ENCODE assay signal across 10 mouse cellular contexts in genomic region chr11:98968079-98968478, GRCm38 (mm10). TPM values are rescaled to one million over a fixed set of nuclear protein-coding genes. Genes with fewer than 3 reads are reported as not detected.
DNase-seq lines count a peak whose midpoint lies in the region; ATAC-seq lines count a peak whose summit lies in the region.
"Had no signal": no experiment of that assay in that cellular context is flagged by ENCODE, and none has a peak within 500 bp of the region (broad histone marks: within the 10 kb centered on the region; RNA-seq: fewer than 3 reads in every experiment).

No protein-coding gene starts in this region.

- H3K4me2 ChIP-seq in intestine, embryonic 16.5 days (ENCODE audit: low read depth, low read length): 0 out of 2 replicates have a peak overlapping the region, but pooled peaks have one; percentile 25
- peak overlapping the region; percentile 28; the same call in 1 of the 2 replicates for H3K4me2 ChIP-seq in stomach, embryonic 16.5 days (ENCODE audit: low read depth, low read length)

- peaks cover 82% of the 10 kb centered on the region for H3K4me1 ChIP-seq in intestine, embryonic 16.5 days (ENCODE audit: control insufficient read depth, insufficient read depth, low read length)
- peaks cover 78% of the 10 kb centered on the region for H3K4me1 ChIP-seq in stomach, embryonic 16.5 days (ENCODE audit: control insufficient read depth, insufficient read depth, low read length)

- no peak for ATAC-seq in intestine, embryonic 16.5 days
- no peak for ATAC-seq in stomach, embryonic 16.5 days (ENCODE audit: insufficient read depth, low FRiP score)
- no peak for ATAC-seq in frontal cortex, adult (ENCODE audit: low TSS enrichment)
- no peak for ATAC-seq in megakaryocyte, adult 5-6 weeks (ENCODE audit: poor library complexity, severe bottlenecking)
- ATAC-seq: activated CD4-positive, CD25-positive, alpha-beta regulatory T cell, adult 4 months had no signal

- WGBS in intestine, embryonic 16.5 days: 47% methylated on average over 16 of the region's 16 CpGs
- 35% methylated on average over 16 of the region's 16 CpGs for WGBS in stomach, embryonic 16.5 days

- no peaks in the 10 kb centered on the region for H3K9me3 ChIP-seq in intestine, embryonic 16.5 days (ENCODE audit: control insufficient read depth, low read length)
- no peaks in the 10 kb centered on the region for H3K9me3 ChIP-seq in stomach, embryonic 16.5 days (replicated peaks; ENCODE audit: control insufficient read depth, low read length)

- no peaks in the 10 kb centered on the region for H3K27me3 ChIP-seq in intestine, embryonic 16.5 days (replicated peaks; ENCODE audit: control insufficient read depth, insufficient read depth, low read length)
- no peaks in the 10 kb centered on the region for H3K27me3 ChIP-seq in stomach, embryonic 16.5 days (ENCODE audit: control insufficient read depth, insufficient read depth, low read length)

- peak overlapping the region; percentile 68 for H3K27ac ChIP-seq in intestine, embryonic 16.5 days (ENCODE audit: low read length)
- peak overlapping the region; percentile 69; the same call in 1 of the 2 replicates for H3K27ac ChIP-seq in stomach, embryonic 16.5 days (ENCODE audit: low read length)

- peak; percentile 25 for DNase-seq in gastrocnemius, postnatal 10 days
- DNase-seq in gastrocnemius, adult 18-20 months (ENCODE audit: low spot score): no peak
- DNase-seq in ovary, postnatal 36 days (ENCODE audit: low spot score): peak; percentile 10
- DNase-seq in ovary, postnatal 10 days (ENCODE audit: low spot score): no peak
- DNase-seq: lung, postnatal 14 days had no signal

- H3K36me3 ChIP-seq in intestine, embryonic 16.5 days (ENCODE audit: control insufficient read depth, insufficient read depth, low read length): peaks cover 32% of the 10 kb centered on the region
- peaks cover 24% of the 10 kb centered on the region for H3K36me3 ChIP-seq in stomach, embryonic 16.5 days (ENCODE audit: control insufficient read depth, insufficient read depth, low read length)

- H3K4me3 ChIP-seq in intestine, embryonic 16.5 days (ENCODE audit: low read length): no peak overlapping the region
- H3K4me3 ChIP-seq in stomach, embryonic 16.5 days (replicated peaks; ENCODE audit: low read length): no peak overlapping the region

- peak overlapping the region; percentile 29 for H3K9ac ChIP-seq in intestine, embryonic 16.5 days (ENCODE audit: low read depth, low read length)
- H3K9ac ChIP-seq in stomach, embryonic 16.5 days (ENCODE audit: low read length): peak overlapping the region; percentile 2; the same call in 1 of the 2 replicates

RNA-seq across cellular contexts. Expression of gene Gjd3, which starts 14.7 kb away (rescaled TPM):
- not detected for total RNA-seq in gastrocnemius, postnatal 10 days (2021)
- not detected for total RNA-seq in gastrocnemius, adult 18-20 months (2021)
- 0.17 TPM in 1 of 2 replicates, not detected in the other for polyA plus RNA-seq in intestine, embryonic 16.5 days (2015; fragmentation: Nextera tagmentation; extraction: Ambion mirVana)
- polyA plus RNA-seq in stomach, embryonic 16.5 days (2015; fragmentation: Nextera tagmentation; extraction: Ambion mirVana): 0.44 TPM in 1 of 2 replicates, not detected in the other
- not detected in 2 replicates for total RNA-seq in megakaryocyte, adult 5-6 weeks (2015)
- not detected in 2 replicates for total RNA-seq in megakaryocyte, adult 5-6 weeks (2017)

RNA-seq across cellular contexts. Expression of gene Rara, which starts 40.5 kb away (rescaled TPM):
- total RNA-seq in gastrocnemius, postnatal 10 days (2021): 10 to 100 TPM; 22.6 to 31.5 TPM
- total RNA-seq in gastrocnemius, adult 18-20 months (2021): 10 to 100 TPM; 12.9 to 13.2 TPM
- 28.2 and 31.2 TPM in 2 replicates for polyA plus RNA-seq in intestine, embryonic 16.5 days (2015; fragmentation: Nextera tagmentation; extraction: Ambion mirVana)
- 28.8 and 30.1 TPM in 2 replicates for polyA plus RNA-seq in stomach, embryonic 16.5 days (2015; fragmentation: Nextera tagmentation; extraction: Ambion mirVana)
- 124 and 125 TPM in 2 replicates for total RNA-seq in megakaryocyte, adult 5-6 weeks (2015)
- 38.8 and 43.3 TPM in 2 replicates for total RNA-seq in megakaryocyte, adult 5-6 weeks (2017)

RNA-seq across cellular contexts. Expression of gene Top2a, which starts 55.9 kb away (rescaled TPM):
- total RNA-seq in gastrocnemius, postnatal 10 days (2021): 10 to 100 TPM; 33.9 to 43.9 TPM
- total RNA-seq in gastrocnemius, adult 18-20 months (2021): under 1 TPM; 0.09 to 0.21 TPM
- 132 and 149 TPM in 2 replicates for polyA plus RNA-seq in intestine, embryonic 16.5 days (2015; fragmentation: Nextera tagmentation; extraction: Ambion mirVana)
- polyA plus RNA-seq in stomach, embryonic 16.5 days (2015; fragmentation: Nextera tagmentation; extraction: Ambion mirVana): 186 and 188 TPM in 2 replicates
- 299 and 310 TPM in 2 replicates for total RNA-seq in megakaryocyte, adult 5-6 weeks (2015)
- 694 and 703 TPM in 2 replicates for total RNA-seq in megakaryocyte, adult 5-6 weeks (2017)

Comparison
In these comparisons a context has a peak if more than half of its experiments do, and no peak if none do; other contexts are left out.
1. DNase-seq: peak in gastrocnemius, postnatal 10 days (single experiment) and ovary, postnatal 36 days (single experiment); none in gastrocnemius, adult 18-20 months (single experiment) and ovary, postnatal 10 days (single experiment).
2. RNA of gene Top2a, which starts 55.9 kb away (total RNA-seq): 299 to 703 TPM in megakaryocyte, adult 5-6 weeks and 33.9 to 43.9 TPM in gastrocnemius, postnatal 10 days; 0.09 to 0.21 TPM in gastrocnemius, adult 18-20 months; every median in the first group is over 10 times any median in the second.